Mouse (Mus musculus): ENCODE results near the gene Sec24a. TPM values are rescaled to one million over a fixed set of nuclear protein-coding genes. Genes with fewer than 3 reads are reported as not detected.
"Not testable (repeated sequence)": the region's sequence is repeated elsewhere in the genome, so short reads cannot be mapped to it uniquely, and the experiment has no call there.

Sec24a gene
- total RNA-seq, 2 experiments from 2014 or later, result 17.3 to 18.7 TPM

DNA sequence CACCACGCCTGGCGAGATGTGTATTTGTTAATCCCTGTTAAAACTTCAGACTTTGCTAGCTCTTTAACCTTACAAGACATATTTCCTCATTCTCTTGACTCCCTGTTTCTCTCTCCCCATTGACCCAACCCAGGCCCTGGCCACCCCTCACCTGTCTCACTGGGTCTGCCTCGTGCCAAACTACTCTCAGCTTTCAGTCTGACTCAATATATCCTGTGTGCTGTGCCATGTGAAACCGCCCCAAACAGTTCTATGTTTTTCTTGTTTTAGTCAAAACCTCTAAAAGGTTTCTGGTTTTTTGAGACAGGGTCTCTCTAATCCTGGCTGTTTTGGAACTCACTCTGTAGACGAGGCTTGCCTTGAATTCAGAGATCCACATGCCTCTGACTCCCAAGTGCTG is 2.2 kb downstream of the Sec24a start:
- DNase-seq (ENCODE audit: low spot score in 2 of 2), result no peak

- DNase-seq (ENCODE audit: low spot score in 2 of 2), result no peak
These were observed 3.3 kb downstream of the Sec24a start for GRCm38 (mm10) chr11:51759941-51760657.

- no peak for DNase-seq (ENCODE audit: low spot score in 2 of 2)
These were observed 4.2 kb downstream of the Sec24a start for GRCm38 (mm10) chr11:51759251-51759650.

GRCm38 (mm10) chr11:51758207-51758606 is 5.2 kb downstream of the Sec24a start:
- DNase-seq (ENCODE audit: low spot score in 2 of 2), result not testable (repeated sequence)

GRCm38 (mm10) chr11:51757625-51758024 is 5.8 kb downstream of the Sec24a start:
- no peak for DNase-seq (ENCODE audit: low spot score in 2 of 2)

DNA sequence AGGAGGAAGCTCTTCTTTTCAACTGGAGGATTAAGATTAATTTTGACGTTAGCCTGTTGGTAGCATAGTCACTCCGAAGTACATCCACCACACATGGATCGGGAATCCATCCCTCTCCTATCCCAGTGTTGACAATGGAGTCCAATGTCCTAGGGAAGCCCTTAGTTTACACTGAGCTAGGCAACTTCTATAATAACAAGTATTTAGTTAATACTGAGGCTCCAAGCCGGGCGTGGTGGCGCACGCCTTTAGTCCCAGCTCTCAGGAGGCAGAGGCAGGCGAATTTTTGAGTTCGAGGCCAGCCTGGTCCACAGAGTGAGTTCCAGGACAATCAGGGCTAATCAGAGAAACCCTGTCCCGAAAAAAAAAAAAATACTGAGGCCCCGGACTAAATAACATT is 6.4 kb downstream of the Sec24a start:
- DNase-seq (ENCODE audit: low spot score in 2 of 2), result no peak

DNA sequence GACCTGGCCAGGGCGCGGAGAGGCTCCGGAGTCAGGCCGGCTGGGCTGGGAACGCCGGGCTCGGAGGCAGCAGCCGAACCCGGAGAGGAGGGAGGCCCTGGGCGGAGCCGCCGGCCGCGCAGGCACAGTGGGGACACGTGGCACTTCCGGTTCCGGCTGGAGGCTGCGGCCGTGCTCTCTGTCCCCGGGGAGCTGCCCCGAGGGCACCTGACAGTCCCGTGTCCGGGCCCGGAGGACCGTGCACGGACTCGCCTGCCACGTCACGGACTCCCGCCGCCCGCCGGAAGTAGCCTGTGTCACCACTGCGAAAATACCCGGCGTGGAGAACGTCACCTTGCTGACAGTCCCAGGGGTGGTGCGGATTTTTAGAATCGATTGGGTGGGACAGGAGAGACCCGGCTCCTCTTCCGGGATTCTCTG is 7.1 kb downstream of the Sec24a start:
- peak; percentile 86 to 94 for DNase-seq (ENCODE audit: low spot score in 2 of 2)

GRCm38 (mm10) chr11:51755621-51756311 is 7.7 kb downstream of the Sec24a start:
- DNase-seq (ENCODE audit: low spot score in 2 of 2), result peak in 1 of 2 experiments; percentile 49

DNA sequence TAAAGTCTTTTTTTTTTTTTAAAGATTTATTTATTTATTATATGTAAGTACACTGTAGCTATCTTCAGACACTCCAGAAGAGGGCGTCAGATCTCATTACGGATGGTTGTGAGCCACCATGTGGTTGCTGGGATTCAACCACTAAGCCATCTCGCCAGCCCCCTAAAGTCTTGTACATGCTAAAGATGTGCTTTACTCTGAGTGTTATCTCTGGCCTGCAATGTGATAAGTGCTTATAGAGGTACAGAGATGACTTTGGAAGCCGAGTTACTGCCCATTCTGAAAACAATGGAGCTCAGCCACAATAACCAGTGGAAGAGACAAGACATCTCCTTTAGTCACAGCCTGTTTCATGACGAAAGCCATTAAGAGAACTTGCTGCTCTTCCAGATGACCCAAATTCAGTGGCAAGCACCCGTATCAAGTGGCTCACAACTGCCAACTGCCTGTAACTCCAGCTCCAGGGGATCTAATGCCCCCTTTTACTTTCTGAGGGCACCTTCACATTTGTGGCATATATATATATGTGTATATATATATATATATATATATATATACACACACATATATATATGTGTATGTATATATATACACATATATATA is 11.7 kb downstream of the Sec24a start:
- not testable (repeated sequence) for DNase-seq (ENCODE audit: low spot score in 2 of 2)

- no peak for DNase-seq (ENCODE audit: low spot score in 2 of 2)
These were observed 17.3 kb downstream of the Sec24a start for GRCm38 (mm10) chr11:51746096-51746495.

DNA sequence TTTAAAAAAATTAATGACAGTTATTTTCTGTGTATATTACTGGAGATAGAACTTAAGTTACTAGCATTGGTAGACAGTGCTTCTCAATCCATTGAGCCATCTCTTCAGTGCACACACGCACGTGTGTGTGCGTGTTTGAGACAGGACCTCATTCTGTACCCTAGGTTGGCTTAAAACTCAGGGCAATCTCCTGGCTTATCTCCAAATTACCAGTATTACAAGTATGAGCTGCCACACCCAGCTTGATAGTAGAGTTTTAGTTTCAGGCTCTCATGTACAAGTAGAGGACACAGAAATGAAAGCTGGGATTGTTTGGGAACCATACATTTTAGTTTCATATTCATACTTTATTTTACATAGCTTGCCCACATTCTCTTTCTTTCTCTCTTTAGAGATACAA is 22.7 kb downstream of the Sec24a start:
- no peak for DNase-seq (ENCODE audit: low spot score in 2 of 2)

- no peak for DNase-seq (ENCODE audit: low spot score in 2 of 2)
These were observed 24.6 kb downstream of the Sec24a start for GRCm38 (mm10) chr11:51738651-51739403.

- not testable (repeated sequence) for DNase-seq (ENCODE audit: low spot score in 2 of 2)
These were observed 29.2 kb downstream of the Sec24a start for GRCm38 (mm10) chr11:51734218-51734617.

- DNase-seq (ENCODE audit: low spot score in 2 of 2), result no peak
These were observed 30.6 kb downstream of the Sec24a start for GRCm38 (mm10) chr11:51732883-51733282.

GRCm38 (mm10) chr11:51721066-51721465 is 42.4 kb downstream of the Sec24a start:
- DNase-seq (ENCODE audit: low spot score in 2 of 2), result no peak

DNA sequence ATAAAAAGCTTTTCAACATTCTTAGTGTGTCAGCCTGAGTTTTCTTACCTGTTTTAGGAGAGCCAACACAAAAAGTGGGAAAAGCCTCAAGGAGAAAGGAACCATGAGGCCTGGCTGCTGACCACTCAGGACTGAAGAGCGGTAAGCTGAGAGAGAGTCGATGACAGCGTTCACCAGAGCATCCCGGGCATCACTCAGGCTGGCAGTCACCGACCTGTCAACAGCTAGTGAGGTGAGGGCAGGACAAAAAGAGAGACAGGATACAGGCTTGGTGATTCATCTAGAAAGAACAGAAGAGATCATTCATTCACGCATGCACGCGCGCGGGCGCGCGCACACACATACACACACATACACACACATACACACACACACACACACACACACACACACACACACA is 56.4 kb downstream of the Sec24a start:
- no peak for DNase-seq (ENCODE audit: low spot score in 2 of 2)

DNA sequence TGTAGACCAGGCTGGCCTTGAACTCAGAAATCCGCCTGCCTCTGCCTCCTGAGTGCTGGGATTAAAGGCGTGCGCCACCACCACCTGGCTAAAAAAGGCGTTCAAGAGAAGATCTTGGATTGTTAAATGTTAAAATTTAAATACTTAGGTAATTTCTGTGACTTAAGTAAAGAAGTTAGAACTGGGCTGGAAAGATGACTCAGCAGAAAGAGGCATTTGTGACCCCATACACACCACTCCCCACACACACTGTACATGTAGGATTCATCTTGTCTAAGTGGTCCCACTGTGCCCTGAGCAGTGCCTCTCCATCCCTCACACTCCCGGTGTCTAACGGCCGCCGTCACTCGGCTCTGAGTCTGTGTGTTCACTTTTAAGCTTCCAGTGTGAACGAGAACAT is 57.0 kb downstream of the Sec24a start:
- DNase-seq (ENCODE audit: low spot score in 2 of 2), result no peak

- DNase-seq (ENCODE audit: low spot score in 2 of 2), result no peak
These were observed 59.9 kb downstream of the Sec24a start for GRCm38 (mm10) chr11:51703379-51703998.

- no peak for DNase-seq (ENCODE audit: low spot score in 2 of 2)
These were observed 60.6 kb downstream of the Sec24a start for GRCm38 (mm10) chr11:51702831-51703230.

DNA sequence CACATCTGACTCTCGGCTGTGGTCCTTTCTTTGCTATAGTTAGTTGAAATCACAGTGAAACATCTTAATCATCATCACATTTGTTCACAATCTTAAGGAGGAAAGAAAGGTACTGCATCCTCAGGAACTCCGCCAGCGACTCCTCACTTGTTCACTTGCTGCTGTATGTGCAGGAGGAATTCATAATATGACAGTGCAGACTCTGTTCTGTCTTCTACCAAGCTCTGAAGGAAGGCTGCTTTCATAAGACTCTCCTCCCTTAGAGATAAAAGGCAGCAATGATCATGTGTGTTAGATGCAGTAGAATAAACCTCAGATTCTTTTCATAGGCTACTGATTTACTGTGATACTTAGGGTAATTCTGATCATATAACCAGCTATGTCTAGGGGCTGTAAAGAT is 68.5 kb downstream of the Sec24a start:
- DNase-seq (ENCODE audit: low spot score in 2 of 2), result no peak

- not testable (repeated sequence) for DNase-seq (ENCODE audit: low spot score in 2 of 2)
These were observed 72.8 kb downstream of the Sec24a start for GRCm38 (mm10) chr11:51690597-51690996.

Data from left cerebral cortex, adult 18-20 months (tissue).